Mouse (Mus musculus) kidney, adult 2 months (tissue): ENCODE data around the gene Mak.

Experiments used
- CTCF ChIP-seq: fragments of 200-500 bp; conservative IDR thresholded peaks from 2 replicates; pipeline ENCODE4 v1.5.1; 2011; ENCODE audit warnings: low read depth, mild to moderate bottlenecking, control low read depth, low read length, moderate library complexity, mixed read lengths; ENCODE audit not compliant: insufficient read depth, insufficient read length
- POLR2A ChIP-seq: fragments of 200-500 bp; IDR thresholded peaks from one replicate; pipeline ENCODE4 v1.6.1; 2011; ENCODE audit warnings: low read depth, low read length, control low read depth

DNA sequence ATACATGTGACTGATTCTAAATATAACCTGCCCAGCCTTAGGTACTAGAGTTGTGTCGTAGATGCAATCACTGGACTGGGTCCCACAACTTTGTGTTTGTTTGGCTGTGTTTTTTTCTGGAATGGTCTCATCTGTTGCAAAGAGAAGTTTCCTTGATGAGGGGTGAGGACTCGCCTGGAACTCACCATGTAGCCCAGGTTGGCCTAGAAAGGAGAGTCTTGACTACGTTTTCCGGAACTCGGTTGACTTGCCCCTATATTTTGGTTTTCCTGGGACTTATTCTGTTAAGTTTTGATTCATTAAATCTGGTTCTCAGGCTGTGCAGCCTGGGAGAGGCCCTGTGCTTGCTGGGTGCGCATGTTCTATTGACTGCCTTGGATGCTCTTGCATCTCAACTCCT lies 1.2 kb upstream of the Mak start:
- no peak for TF ChIP-seq CTCF
- TF ChIP-seq POLR2A: no peak
